Mouse (Mus musculus): Measurements from ENCODE around the gene Gzf1.

Gene Gzf1

DNA sequence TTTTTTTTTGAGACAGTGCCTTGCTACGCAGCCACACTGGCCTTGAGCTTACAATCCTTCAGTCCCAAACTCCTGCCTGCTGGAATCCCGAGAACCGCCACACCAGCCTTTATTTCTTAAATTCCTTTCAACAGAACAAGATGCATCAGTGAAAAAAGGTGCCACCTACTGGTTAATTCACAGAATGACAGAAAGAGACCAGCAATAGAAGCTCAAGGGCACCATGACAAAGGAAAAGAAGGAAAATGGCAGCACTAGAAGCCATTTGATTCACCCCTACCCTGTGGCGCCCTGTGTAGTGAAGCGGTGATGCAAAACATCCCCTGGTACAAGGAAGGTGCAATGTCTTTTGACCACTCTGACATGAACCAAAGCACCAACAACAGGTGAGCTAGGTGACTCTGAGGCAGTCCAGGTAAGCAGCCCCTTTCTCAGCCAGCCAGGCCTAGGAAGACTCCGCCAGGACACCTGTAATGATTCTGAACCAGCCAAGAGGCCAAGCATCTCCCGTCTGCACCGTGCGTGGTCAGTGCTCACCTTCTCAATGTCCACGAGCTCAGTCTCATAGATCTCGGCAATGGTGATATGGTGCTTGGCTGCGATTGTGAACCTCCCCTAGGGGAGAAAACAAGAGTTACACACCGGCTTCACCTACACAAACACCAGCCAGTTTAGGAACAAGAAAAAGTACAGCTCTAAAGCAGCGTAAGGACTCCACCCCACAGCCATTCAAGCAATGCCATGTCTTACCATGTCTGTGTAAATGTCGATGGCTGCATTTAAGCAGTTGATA, 25.8 kb downstream of the Gzf1 start:
- DNase-seq: no peak

DNA sequence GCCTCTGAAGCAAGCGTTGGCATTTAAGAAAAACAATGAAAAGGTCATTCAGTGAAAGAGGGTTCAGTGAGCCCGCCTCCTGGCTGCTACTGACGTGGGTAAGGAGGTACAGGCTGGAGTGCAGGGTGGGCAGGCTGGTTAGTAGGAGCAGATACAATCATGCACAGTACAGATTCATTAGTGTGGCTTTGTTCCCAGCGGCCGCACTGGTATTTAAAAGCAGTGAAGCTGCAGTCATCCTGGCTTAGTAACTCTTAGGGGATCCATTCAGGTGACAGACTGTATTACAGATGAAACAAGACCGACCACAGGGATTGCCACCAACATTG, 26.3 kb downstream of the Gzf1 start:
- no peak for DNase-seq

DNA sequence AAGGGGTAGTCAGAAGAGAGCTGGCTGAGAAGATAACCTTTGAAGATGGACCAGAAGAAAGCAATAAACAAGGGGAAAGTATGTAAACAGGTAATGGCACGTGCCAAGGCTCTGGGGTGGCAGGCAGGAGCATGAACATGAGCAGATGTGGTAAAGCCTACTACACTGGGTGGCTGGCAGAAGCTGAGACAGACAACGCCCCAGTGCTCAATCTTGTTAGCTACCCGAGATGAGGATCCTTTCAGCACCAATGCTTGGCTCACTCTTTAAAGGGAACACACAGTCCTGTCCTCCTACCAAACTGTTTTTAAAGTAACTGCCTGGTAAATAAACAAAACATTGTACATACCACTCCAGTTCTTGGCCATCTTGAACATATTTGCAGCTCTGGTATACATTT, 31.5 kb downstream of the Gzf1 start:
- DNase-seq: no peak

DNA sequence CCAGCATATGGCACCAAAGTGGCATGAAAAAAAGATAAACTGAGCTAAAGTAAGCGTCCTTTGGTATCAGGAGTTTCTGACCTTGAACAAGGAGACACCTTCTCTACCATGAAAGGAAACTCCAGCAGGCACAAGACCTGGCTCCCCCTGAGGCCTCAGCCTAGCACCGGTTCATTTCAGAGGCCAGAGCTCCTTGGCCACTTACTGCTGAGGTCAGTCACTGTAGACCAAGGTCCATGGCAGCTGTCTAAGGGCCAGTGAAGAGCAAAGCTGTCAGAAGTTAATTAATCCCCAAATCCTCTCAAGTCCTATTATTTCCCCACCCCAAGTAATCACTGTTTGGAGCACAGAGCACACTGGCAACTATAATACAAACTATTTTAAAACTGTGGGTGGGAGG, 36.2 kb downstream of the Gzf1 start:
- DNase-seq: no peak

DNA sequence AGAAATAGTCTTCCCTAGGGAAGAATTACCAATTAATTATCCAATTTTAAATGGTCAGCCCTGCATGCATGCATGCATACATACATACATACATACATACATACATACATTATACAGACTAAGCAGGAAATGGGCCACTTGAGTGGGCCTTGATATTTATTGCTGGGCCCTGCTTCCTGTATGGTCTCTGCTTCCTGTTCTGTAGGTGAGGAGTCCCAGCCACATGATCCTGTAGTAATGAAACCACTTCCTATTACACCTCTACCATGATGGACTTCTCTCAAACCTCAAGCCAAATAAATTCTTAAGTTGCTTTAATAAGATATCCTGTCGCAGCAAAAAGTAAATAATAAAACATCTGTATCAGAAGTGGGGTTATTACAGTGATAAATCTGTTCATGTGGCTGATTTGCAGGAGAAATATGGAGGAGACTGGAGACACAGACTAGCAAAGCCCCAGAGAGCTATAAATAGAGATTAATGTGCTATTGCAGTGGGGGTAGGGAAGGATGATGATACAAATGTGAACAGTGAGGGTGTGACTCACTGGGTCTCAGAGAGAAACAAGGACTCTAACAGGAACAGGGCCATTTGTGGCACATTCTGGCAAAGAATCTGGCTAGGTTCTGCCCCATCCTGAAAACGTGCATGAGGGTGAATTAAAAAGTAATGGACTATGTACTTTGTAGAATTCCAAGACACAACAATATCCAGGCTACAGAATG, 38.6 kb downstream of the Gzf1 start:
- DNase-seq: no peak

DNA sequence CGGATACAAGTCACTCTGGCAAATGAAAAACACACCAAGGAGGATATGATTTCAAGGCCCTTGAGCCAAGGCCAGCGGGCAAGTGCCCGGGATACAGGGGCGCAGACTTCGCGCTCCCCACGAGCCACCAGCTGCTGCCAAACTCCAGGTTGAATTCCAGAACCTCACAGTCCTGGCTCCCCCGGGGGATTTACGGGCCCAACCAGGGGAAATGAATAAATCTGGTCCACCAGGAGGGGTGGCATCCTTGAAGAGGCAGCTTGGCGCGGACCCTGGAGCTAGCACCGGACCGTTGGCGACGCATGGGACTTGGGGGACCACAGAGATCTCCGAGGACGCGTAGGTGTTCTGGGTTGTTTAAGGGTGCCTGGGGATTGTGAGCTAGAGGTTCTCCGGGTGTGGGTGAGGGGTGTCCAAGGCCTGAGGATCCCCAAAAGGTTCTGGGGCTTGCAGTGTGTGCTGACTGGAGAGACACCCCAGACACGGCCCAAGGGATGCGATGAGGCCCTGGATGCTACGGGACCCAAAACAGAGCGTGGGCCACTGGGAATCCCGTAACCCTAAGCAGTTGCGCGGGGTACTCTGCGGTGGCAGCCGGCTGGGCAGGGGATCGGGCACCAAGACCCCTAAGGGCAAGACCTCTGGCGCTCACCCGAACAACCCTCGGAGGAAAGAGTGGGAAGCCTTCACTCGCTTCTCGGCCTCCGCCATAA, 50.9 kb downstream of the Gzf1 start:
- peak; percentile 66 to 68 for DNase-seq

DNA sequence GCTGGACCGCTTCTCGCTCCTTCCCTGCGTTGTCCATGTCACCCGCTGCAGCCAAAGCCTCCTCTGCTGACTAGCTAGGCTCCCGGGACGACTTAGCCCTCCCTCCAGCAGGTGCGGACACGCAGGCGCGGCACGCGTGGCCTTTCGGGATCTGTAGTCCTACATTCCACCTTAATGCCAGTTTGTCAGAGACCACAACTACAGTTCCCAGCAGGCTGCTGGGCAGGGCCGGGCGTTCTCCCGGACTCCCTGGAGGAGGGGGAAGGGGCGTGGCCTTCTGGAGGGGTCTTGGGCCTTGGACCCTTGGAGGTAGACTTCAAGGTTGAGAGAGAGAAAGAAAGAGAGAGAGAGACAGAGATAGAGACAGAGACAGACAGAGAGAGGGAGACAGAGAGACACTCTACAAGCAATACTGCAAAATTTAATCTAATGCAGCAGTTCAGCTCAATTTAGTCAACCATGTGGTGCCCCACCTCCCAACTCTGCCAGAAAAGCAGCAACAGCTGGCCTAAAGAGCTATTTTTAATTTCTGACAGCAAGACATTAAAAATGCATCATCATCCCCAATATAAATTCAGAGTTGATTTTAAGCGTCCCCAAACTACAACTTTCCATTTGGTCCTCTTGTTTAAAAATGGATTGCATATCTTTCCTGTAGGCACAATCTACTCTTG, 51.6 kb downstream of the Gzf1 start, which contains the start of gene Napb:
Gene Napb, minus strand, starts transcription at position 141 of the 674 bp plus-strand sequence.
- DNase-seq: peak; percentile 94 to 99
